Mouse (Mus musculus) liver, postnatal 0 days (tissue): ENCODE measurements around the gene Nav2. TPM values are rescaled to one million over a fixed set of nuclear protein-coding genes. Genes with fewer than 3 reads are reported as not detected.

Experiments used
- ATAC-seq: fragments of 200-750 bp; cut with Nextera tagmentation; 2 replicates; pipeline ENCODE4 v1.8.0; 2017; ENCODE audit warnings: mild to moderate bottlenecking, moderate library complexity
- DNase-seq: peaks from one replicate; pipeline ENCODE4 v3.0.0-alpha.2; 2016
- H3K27ac ChIP-seq: fragments of 300-500 bp; sonication (generic); 2 replicates; pipeline ENCODE4 v1.5.1; 2014; ENCODE audit warnings: antibody characterized with exemption, moderate library complexity, mild to moderate bottlenecking, low read depth
- H3K27me3 ChIP-seq: fragments of 300-500 bp; sonication (generic); 2 replicates; pipeline ENCODE4 v1.6.1; 2014; ENCODE audit warnings: low read length, control low read depth, mixed read lengths; ENCODE audit not compliant: insufficient read depth
- H3K36me3 ChIP-seq: fragments of 300-500 bp; sonication (generic); replicated peaks from 2 replicates; pipeline ENCODE4 v1.6.1; 2014; ENCODE audit warnings: mild to moderate bottlenecking, control low read depth, low read length, moderate library complexity, mixed read lengths; ENCODE audit not compliant: insufficient read depth
- H3K4me1 ChIP-seq: fragments of 300-500 bp; sonication (generic); 2 replicates; pipeline ENCODE4 v1.6.1; 2014; ENCODE audit warnings: antibody characterized with exemption, mild to moderate bottlenecking, control low read depth; ENCODE audit not compliant: insufficient read depth
- H3K4me2 ChIP-seq: fragments of 300-500 bp; sonication (generic); 2 replicates; pipeline ENCODE4 v1.6.1; 2014; ENCODE audit warnings: low read depth, mild to moderate bottlenecking, low read length, moderate library complexity, mixed read lengths
- H3K4me3 ChIP-seq: fragments of 300-500 bp; sonication (generic); 2 replicates; pipeline ENCODE4 v1.5.1; 2014; ENCODE audit warnings: low read depth, low read length
- H3K9ac ChIP-seq: fragments of 300-500 bp; sonication (generic); replicated peaks from 2 replicates; pipeline ENCODE4 v1.6.1; 2014; ENCODE audit warnings: mild to moderate bottlenecking, moderate library complexity
- H3K9me3 ChIP-seq: fragments of 300-500 bp; sonication (generic); 2 replicates; pipeline ENCODE4 v1.6.1; 2016; ENCODE audit warnings: mild to moderate bottlenecking, control low read depth, low read length, mixed read lengths
- CTCF ChIP-seq: sonication (generic); IDR thresholded peaks from 2 replicates; pipeline ENCODE4 v1.5.1; 2016; ENCODE audit warnings: antibody characterized with exemption, low read depth
- EP300 ChIP-seq: IDR thresholded peaks from 2 replicates; pipeline ENCODE4 v1.6.1; 2016; ENCODE audit warnings: antibody characterized with exemption, low read depth, mild to moderate bottlenecking
- WGBS: fragments of 180-500 bp; shearing (Covaris S2); extraction: QIAGEN DNeasy Blood & Tissue Kit; methylation state at CpG from one replicate; pipeline ENCODE4 v1.1.7; 2014; ENCODE audit not compliant: insufficient replicate concordance; 5-methylcytosine and 5-hydroxymethylcytosine counted together
- polyA plus RNA-seq: library from polyadenylated mRNA; unstranded; fragments of >200 nt; fragmentation: Nextera tagmentation; extraction: Ambion mirVana; gene quantifications from 2 replicates; pipeline ENCODE4 v1.2.1, GENCODE M21; 2015

Nav2 gene
- polyA plus RNA-seq, 1 experiment from 2014 or later: 3.3 TPM

DNA sequence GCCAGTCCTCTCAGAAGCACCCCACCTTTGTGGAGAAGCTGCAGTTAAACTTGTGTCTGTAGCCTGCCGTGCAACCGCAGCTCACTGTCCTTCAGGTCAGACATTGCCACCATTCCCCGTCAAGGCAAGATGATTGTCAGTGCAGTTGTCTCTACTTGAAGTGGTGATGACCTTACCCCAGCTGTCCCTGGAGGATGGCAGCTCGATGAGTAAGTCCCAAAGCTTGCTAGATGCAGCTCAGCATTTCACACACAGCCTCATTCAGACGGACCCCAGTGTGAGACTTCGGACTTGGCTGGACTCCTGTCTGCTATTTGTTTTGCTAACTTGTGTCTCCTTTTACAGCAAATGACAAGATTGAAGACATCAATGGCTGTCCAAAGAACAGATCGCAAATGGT lies 463.5 kb downstream of the Nav2 start:
- DNase-seq: no peak
- no peak overlapping the region for H3K27ac ChIP-seq
- no peak for ATAC-seq
- H3K4me3 ChIP-seq: no peak overlapping the region
- no peak overlapping the region for H3K9ac ChIP-seq
- H3K9me3 ChIP-seq: no peaks in the 10 kb centered on the region
- H3K27me3 ChIP-seq: no peaks in the 10 kb centered on the region
- H3K4me2 ChIP-seq: no peak overlapping the region
- WGBS: 68% methylated on average over 7 of the region's 7 CpGs
- H3K4me1 ChIP-seq: no peaks in the 10 kb centered on the region
- TF ChIP-seq CTCF (no peak), EP300 (no peak)
- no peaks in the 10 kb centered on the region for H3K36me3 ChIP-seq

DNA sequence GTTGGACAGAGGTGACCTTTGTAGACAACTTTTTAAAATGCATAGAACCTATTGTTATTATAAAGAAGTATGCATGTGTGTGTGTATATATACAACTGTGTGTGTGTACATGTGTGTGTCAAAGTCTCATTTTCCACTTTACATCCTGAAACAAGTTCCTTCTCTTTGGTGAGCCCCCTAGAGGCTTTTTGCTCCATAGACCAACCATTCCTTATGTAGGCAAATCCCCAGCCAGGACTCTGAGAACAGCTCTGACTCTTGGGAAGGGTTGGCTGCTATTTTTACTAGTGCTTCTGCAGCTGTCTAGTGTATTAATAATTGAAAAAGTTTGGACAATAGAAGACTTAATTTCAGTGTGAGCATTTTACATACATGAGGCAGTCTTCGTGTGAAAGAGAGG lies 464.7 kb downstream of the Nav2 start:
- Histone ChIP-seq H3K27me3 (no peaks in the 10 kb centered on the region), H3K9me3 (no peaks in the 10 kb centered on the region), H3K4me1 (no peaks in the 10 kb centered on the region), H3K9ac (no peak overlapping the region), H3K4me3 (no peak overlapping the region), H3K4me2 (no peak overlapping the region), H3K27ac (no peak overlapping the region), H3K36me3 (no peaks in the 10 kb centered on the region)
- 77% methylated on average over 1 of the region's 1 CpGs for WGBS
- no peak for ATAC-seq
- no peak for DNase-seq
- no peak for TF ChIP-seq CTCF

DNA sequence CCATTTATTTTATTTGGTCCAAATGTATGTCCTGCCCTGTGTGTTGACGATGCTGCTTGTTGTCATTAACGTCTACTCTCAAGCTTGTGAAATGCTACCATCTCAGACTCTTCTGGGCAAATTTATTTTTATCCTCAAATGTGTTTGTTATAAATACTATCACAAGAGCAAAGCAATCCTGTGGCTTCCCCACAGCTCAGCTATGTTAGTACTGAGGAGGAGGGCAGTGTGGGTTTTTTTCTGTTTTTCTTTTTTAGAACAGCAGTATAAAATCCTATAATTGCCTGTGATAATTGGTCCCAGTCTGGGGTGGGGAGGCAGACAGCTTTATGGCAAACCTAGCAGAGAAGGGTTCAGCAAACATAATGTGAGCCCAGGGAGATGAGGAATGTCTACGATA lies 465.1 kb downstream of the Nav2 start:
- Histone ChIP-seq H3K9me3 (no peaks in the 10 kb centered on the region), H3K9ac (no peak overlapping the region), H3K27ac (no peak overlapping the region), H3K4me1 (no peaks in the 10 kb centered on the region), H3K4me2 (no peak overlapping the region), H3K36me3 (no peaks in the 10 kb centered on the region), H3K27me3 (no peaks in the 10 kb centered on the region), H3K4me3 (no peak overlapping the region)
- no peak for TF ChIP-seq EP300
- no peak for TF ChIP-seq CTCF
- no peak for DNase-seq
- 83% methylated on average over 3 of the region's 3 CpGs for WGBS
- ATAC-seq: no peak

DNA sequence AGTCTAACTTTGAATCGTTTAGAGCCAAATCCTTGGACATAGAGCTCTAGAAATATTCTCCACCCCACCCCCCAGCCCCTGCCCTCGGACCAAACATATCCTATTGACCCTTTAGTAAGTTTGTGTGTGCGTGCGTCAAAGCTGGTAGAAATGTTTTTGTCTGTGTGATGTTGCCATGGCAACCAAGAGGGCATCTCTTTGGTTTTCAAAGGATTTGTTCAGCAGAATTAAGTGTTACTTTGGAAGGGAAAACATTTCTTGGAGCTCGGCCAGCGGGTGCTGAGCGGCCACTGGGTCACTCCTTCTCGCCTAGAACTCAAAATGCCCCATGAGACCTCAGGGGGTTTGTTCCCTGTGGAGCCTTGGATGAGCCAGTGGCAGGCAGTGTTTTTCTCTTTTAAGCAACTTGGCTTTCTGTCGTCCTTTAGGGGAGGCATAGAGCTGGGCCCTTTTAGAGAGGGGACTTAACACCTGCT lies 467.0 kb downstream of the Nav2 start:
- ATAC-seq: peak; percentile 55; the same call in 1 of the 2 replicates
- Histone ChIP-seq H3K9ac (no peak overlapping the region), H3K4me2 (no peak overlapping the region), H3K4me1 (no peaks in the 10 kb centered on the region), H3K36me3 (no peaks in the 10 kb centered on the region), H3K27me3 (no peaks in the 10 kb centered on the region), H3K9me3 (no peaks in the 10 kb centered on the region), H3K4me3 (no peak overlapping the region), H3K27ac (no peak overlapping the region)
- peak; percentile 41 for DNase-seq
- TF ChIP-seq CTCF (no peak), EP300 (no peak)
- 54% methylated on average over 9 of the region's 9 CpGs for WGBS

DNA sequence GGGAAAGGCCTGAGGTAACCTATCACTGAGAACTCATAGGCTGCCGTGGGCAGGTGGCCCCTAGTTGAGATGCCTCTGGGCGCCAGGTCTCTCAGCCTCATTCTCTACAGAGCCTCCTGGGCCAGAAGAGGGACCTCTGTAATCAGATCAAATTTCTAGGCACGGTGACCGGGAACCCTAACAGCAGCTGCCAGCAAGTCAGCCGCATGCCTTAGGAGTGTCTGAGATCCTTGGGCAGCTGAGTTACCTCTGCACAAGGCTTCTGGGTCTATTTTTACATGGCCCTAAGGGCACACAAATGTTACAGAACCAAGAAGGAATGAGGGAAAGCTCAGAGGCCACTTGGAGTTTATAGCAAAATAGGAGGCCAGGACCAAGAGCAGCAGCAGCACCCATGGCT lies 470.1 kb downstream of the Nav2 start:
- Histone ChIP-seq H3K4me1 (no peaks in the 10 kb centered on the region), H3K9ac (no peak overlapping the region), H3K36me3 (no peaks in the 10 kb centered on the region), H3K27ac (no peak overlapping the region), H3K27me3 (no peaks in the 10 kb centered on the region), H3K9me3 (no peaks in the 10 kb centered on the region), H3K4me2 (no peak overlapping the region), H3K4me3 (no peak overlapping the region)
- no peak for ATAC-seq
- whole genome bisulfite sequencing: 68% methylated on average over 5 of the region's 5 CpGs
- no peak for TF ChIP-seq CTCF
- TF ChIP-seq EP300: no peak
- no peak for DNase-seq

DNA sequence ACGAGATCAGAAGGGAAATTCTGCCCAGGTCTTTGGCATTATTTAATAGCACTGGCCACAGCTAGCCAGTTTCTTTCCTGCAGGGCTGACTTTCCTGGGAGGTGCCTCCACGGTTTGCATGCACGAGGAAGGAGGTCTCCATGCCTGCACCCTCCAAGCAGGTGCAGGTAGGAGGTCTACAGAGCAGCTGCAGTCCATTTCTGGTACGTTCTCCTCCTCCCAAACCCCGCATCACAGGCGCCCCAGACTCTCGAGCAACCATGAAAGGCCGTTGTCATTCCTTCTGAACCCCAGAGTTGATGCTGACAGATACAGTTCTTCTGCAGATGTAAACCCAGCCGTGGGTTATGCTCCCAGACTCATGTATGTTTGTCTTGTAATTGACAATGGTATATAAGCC lies 472.4 kb downstream of the Nav2 start:
- H3K4me2 ChIP-seq: no peak overlapping the region
- H3K27me3 ChIP-seq: no peaks in the 10 kb centered on the region
- DNase-seq (no peak), ATAC-seq (no peak)
- no peaks in the 10 kb centered on the region for H3K9me3 ChIP-seq
- H3K4me3 ChIP-seq: no peak overlapping the region
- TF ChIP-seq EP300: no peak
- TF ChIP-seq CTCF: no peak
- WGBS: 80% methylated on average over 9 of the region's 9 CpGs
- no peaks in the 10 kb centered on the region for H3K36me3 ChIP-seq
- H3K4me1 ChIP-seq: no peaks in the 10 kb centered on the region
- no peak overlapping the region for H3K9ac ChIP-seq
- no peak overlapping the region for H3K27ac ChIP-seq

DNA sequence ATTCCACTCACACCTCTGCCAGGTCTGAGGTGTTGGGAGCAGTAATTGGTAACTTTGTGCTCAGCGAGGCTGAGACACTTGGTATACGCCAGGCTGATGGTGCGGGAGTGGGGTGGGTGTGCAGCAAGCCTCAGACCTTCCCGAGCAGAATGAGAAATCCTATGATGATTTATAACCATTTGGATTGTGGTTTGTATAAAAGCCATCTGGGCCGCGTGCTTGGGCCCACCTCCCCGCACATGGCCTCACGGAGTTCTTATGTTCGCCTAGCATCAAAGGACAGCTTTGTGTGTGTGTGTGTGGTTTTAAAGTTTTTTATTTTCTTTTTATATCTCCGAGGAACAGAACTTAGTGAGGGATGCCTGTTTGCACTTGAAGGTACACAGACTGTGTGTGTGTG lies 474.4 kb downstream of the Nav2 start:
- no peak overlapping the region for H3K4me3 ChIP-seq
- H3K27ac ChIP-seq: no peak overlapping the region
- no peak overlapping the region for H3K9ac ChIP-seq
- TF ChIP-seq CTCF (no peak), EP300 (no peak)
- no peaks in the 10 kb centered on the region for H3K27me3 ChIP-seq
- H3K9me3 ChIP-seq: no peaks in the 10 kb centered on the region
- ATAC-seq (no peak), DNase-seq (no peak)
- H3K4me1 ChIP-seq: peaks cover 3% of the 10 kb centered on the region; the same call in 1 of the 2 replicates
- no peak overlapping the region for H3K4me2 ChIP-seq
- WGBS: 77% methylated on average over 10 of the region's 10 CpGs
- no peaks in the 10 kb centered on the region for H3K36me3 ChIP-seq
